Mouse (Mus musculus) ES-E14 (cell line): ENCODE results near the gene Ly86. TPM values are rescaled to one million over a fixed set of nuclear protein-coding genes. Genes with fewer than 3 reads are reported as not detected.

Experiments
- DNase-seq: peaks from one replicate; pipeline ENCODE4 v3.0.0-alpha.2; 2013; ENCODE audit warnings: low read depth, low spot score
- H3K27ac ChIP-seq: 2 replicates; pipeline ENCODE4 v1.5.1; 2012; ENCODE audit warnings: low read depth, mild to moderate bottlenecking, low read length, moderate library complexity, mixed read lengths; ENCODE audit not compliant: poor library complexity, insufficient read depth, severe bottlenecking
- H3K36me3 ChIP-seq: 2 replicates; pipeline ENCODE4 v1.6.1; 2012; ENCODE audit warnings: mild to moderate bottlenecking, low read length, moderate library complexity, mixed read lengths; ENCODE audit not compliant: control insufficient read depth, poor library complexity, insufficient read depth, severe bottlenecking
- H3K4me1 ChIP-seq, 2 experiments: fragments of 150-350 bp in 1 of 2; sonication (generic) in 1 of 2; 2 replicates each; pipeline ENCODE4 v1.6.1; 2012; ENCODE audit warnings: low read length in 2 of 2, mild to moderate bottlenecking in 1 of 2, mixed read lengths in 1 of 2; ENCODE audit not compliant: control insufficient read depth in 2 of 2, insufficient read depth in 2 of 2, poor library complexity in 1 of 2
- H3K4me3 ChIP-seq, 2 experiments: fragments of 150-350 bp in 1 of 2; sonication (generic) in 1 of 2; 2 replicates each; pipeline ENCODE4 v1.5.1; 2012; ENCODE audit warnings: low read length in 2 of 2, low read depth in 1 of 2, mild to moderate bottlenecking in 1 of 2, mixed read lengths in 1 of 2; ENCODE audit not compliant: insufficient read depth in 1 of 2, poor library complexity in 1 of 2, severe bottlenecking in 1 of 2
- H3K9ac ChIP-seq: 2 replicates; pipeline ENCODE4 v1.6.1; 2012; ENCODE audit warnings: low read depth, mild to moderate bottlenecking, low read length, mixed read lengths; ENCODE audit not compliant: poor library complexity, insufficient read depth, severe bottlenecking
- H3K9me3 ChIP-seq: fragments of 150-350 bp; sonication (generic); 2 replicates; pipeline ENCODE4 v1.6.1; 2012; ENCODE audit warnings: low read depth, mild to moderate bottlenecking, low read length; ENCODE audit not compliant: control insufficient read depth, insufficient read depth
- CHD2 ChIP-seq: IDR thresholded peaks from 2 replicates; pipeline ENCODE4 v1.6.1; 2014; ENCODE audit warnings: mild to moderate bottlenecking, low read depth, low read length, inconsistent platforms
- HCFC1 ChIP-seq: IDR thresholded peaks from 2 replicates; pipeline ENCODE4 v1.6.1; 2012; ENCODE audit warnings: low read length, inconsistent platforms, borderline replicate concordance; ENCODE audit not compliant: insufficient read depth
- MAFK ChIP-seq: IDR thresholded peaks from 2 replicates; pipeline ENCODE4 v1.6.1; 2014; ENCODE audit warnings: mild to moderate bottlenecking, low read depth, low read length, inconsistent platforms; ENCODE audit not compliant: insufficient read depth
- ZC3H11A ChIP-seq: IDR thresholded peaks from 2 replicates; pipeline ENCODE4 v1.6.1; 2012; ENCODE audit warnings: low read depth, mild to moderate bottlenecking, inconsistent platforms, low read length, borderline replicate concordance
- ZNF384 ChIP-seq: IDR thresholded peaks from 2 replicates; pipeline ENCODE4 v1.6.1; 2012; ENCODE audit warnings: low read depth, low read length, inconsistent platforms
- in situ Hi-C, 2 experiments: fragments of 600-800 bp; cut with MboI; formaldehyde crosslinking; loops; one replicate each; pipeline ENCODE4 v1.15.1; 2025; ENCODE audit warnings: low sequenced_read_pairs in 2 of 2, inconsistent platforms in 1 of 2; ENCODE audit not compliant: unreplicated experiment in 2 of 2
- total RNA-seq: library from RNA; depleted of rRNA; stranded (reverse); fragments of 300-350 nt; gene quantifications from 2 replicates; pipeline ENCODE4 v1.2.3, GENCODE M21; 2012

The Ly86 gene
- total RNA-seq, 1 experiment, result 0.94 TPM

DNA sequence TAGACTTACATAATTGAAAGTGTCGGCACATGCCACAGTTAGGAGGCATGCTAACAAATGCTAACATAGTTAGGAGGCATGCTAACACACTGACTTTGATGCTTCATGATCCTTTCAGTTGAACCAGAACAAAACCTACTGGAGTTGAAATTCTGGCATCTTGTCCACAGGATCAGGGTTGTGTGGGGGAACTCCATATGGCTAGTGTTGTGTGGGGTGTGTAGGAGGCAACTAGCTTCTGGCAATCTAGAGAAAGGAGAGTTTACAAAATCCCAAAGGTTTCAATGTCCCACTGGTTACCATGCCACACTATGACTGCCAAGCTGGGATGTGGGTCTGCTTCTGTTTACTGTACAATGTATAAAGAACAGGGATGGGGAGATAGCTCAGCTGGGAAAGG lies 70.7 kb downstream of the Ly86 start:
- in situ Hi-C loops, result no loop called here
- no peak for DNase-seq
- Histone ChIP-seq H3K9ac (no peak overlapping the region), H3K9me3 (no peaks in the 10 kb centered on the region), H3K27ac (no peak overlapping the region), H3K4me1 (no peaks in the 10 kb centered on the region), H3K36me3 (no peaks in the 10 kb centered on the region), H3K4me3 (no peak overlapping the region)
- TF ChIP-seq MAFK (no peak), HCFC1 (no peak), CHD2 (no peak)

DNA sequence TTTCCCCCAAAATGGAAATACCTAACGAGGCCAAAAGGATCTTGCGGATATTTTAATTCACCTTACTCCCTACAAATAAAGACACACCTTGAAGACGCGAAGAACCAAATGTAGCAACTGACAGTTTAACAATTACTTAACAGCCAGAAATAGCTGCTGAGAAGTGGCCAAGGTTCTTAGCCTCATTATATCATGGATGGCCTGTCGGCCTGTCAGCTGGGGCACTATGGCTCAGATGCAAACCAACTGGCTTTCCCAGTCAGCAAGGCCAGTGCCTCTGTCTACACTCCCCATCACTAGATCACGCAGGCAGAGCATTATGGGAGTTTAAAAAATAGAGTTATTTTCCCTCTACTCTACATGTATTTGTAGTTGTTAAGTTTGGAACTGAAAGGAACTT lies 78.4 kb downstream of the Ly86 start:
- Histone ChIP-seq H3K9ac (no peak overlapping the region), H3K9me3 (no peaks in the 10 kb centered on the region), H3K27ac (no peak overlapping the region), H3K4me1 (peaks cover 0 to 10% of the 10 kb centered on the region in 2 experiments; a peak in 2 of 4 replicates), H3K4me3 (no peak overlapping the region), H3K36me3 (no peaks in the 10 kb centered on the region)
- no peak for DNase-seq
- in situ Hi-C loops, result no loop called here
- TF ChIP-seq HCFC1 (no peak), ZC3H11A (no peak), CHD2 (no peak), MAFK (no peak), ZNF384 (no peak)

DNA sequence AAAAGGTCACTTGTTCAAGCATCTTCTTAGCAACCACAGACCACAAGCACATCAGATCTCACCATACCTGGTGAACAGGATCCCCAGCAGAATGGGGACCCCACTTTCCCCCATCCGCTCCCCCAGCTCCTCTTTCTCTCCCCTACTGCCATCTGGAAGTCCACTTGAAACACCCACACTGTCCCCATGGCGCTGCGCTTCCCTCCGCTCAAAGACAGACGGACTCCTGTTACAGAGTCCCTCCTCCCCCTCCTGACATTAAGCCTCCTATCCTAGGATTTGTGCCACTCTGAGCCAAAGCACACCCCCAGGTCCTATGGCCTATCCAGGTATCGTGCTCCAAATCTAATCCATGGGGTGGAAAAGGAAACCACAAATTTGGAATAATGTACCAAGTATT lies 79.9 kb downstream of the Ly86 start:
- no peak overlapping the region for H3K27ac ChIP-seq
- no peak overlapping the region for H3K4me3 ChIP-seq
- no peak for TF ChIP-seq ZNF384
- TF ChIP-seq ZC3H11A, result no peak
- no peak for TF ChIP-seq CHD2
- no peak for TF ChIP-seq HCFC1
- TF ChIP-seq MAFK, result no peak
- H3K9me3 ChIP-seq, result no peaks in the 10 kb centered on the region
- in situ Hi-C loops, result no loop called here
- H3K4me1 ChIP-seq, result peaks cover 0 to 10% of the 10 kb centered on the region in 2 experiments; a peak in 2 of 4 replicates
- no peak overlapping the region for H3K9ac ChIP-seq
- H3K36me3 ChIP-seq, result no peaks in the 10 kb centered on the region
- no peak for DNase-seq

DNA sequence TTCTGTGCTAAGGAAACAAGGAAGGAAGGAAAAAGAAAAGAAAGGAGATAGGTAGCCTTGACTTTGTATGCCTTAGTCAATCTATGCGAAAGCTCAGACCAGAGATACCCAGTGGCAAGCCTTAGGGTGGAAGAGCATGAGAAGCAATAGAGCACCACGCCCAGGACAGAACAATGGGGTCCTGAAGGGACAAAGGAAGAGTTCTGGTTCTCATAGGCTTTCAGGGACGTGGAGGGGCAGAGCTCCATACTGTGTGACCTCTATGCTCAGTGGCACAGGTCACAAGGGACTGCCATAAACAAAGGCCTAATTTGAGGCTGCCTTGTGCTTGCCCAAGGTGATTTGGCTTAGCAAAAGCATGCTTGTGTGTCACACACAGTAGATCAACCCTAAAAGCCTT lies 80.4 kb downstream of the Ly86 start:
- Histone ChIP-seq H3K4me1 (peaks cover 0 to 10% of the 10 kb centered on the region in 2 experiments; a peak in 2 of 4 replicates), H3K9ac (no peak overlapping the region), H3K9me3 (no peaks in the 10 kb centered on the region), H3K4me3 (no peak overlapping the region), H3K36me3 (no peaks in the 10 kb centered on the region), H3K27ac (no peak overlapping the region)
- in situ Hi-C loops, result no loop called here
- TF ChIP-seq ZC3H11A (no peak), MAFK (no peak), ZNF384 (no peak), HCFC1 (no peak), CHD2 (no peak; the same call in 1 of the 2 replicates)
- peak; percentile 77 for DNase-seq

DNA sequence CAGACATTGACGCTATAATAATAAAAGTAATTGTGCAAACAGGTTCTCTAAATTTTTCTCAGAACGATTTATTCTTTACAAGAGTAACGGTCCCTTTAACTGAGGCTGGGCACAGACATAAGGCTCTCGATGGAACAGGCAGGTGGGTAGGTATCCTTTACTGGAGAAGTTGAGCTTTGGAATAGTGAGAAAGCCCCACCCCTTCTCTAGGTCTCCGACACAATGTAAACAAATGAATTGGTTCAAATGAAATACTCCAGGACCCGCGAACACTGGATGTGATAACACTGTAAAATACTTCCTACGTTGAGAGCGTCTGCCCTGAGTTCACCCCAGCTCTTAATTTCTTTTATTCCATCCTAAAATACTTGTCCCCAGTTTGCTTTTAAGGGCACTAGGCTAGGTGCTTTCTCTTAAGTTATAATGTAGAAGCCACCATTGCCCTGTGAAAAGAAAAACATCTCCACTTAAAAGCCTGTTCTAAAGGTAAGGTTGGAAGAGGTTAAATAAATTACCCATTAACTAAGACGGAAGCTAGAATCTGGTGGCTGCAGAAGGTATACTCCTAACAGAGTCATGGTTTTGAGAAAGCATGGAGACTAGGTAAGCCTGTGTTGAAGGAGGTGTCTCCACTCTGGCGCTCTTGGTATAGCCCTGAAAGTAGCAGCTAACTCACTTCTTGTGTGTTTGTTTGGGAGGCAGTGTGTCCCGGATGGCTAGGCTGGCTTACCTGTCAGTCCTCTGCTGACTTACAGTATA lies 81.7 kb downstream of the Ly86 start:
- in situ Hi-C loops, result no loop called here
- Histone ChIP-seq H3K36me3 (no peaks in the 10 kb centered on the region), H3K4me1 (peaks cover 0 to 10% of the 10 kb centered on the region in 2 experiments; a peak in 2 of 4 replicates), H3K9ac (no peak overlapping the region), H3K27ac (no peak overlapping the region), H3K4me3 (no peak overlapping the region), H3K9me3 (no peaks in the 10 kb centered on the region)
- DNase-seq, result no peak
- TF ChIP-seq ZNF384, result no peak
